Mouse (Mus musculus) stomach, embryonic 15.5 days (tissue): ENCODE measurements around the gene Ffar2. TPM values are rescaled to one million over a fixed set of nuclear protein-coding genes. Genes with fewer than 3 reads are reported as not detected.
"Not testable (repeated sequence)": the region's sequence is repeated elsewhere in the genome, so short reads cannot be mapped to it uniquely, and the experiment has no call there.

Source experiments
- ATAC-seq: fragments of 200-750 bp; cut with Nextera tagmentation; 2 replicates; pipeline ENCODE4 v1.8.0; 2017; ENCODE audit warnings: low read depth, moderate number of reproducible peaks, moderate TSS enrichment; ENCODE audit not compliant: insufficient read depth, low FRiP score
- H3K27ac ChIP-seq: fragments of 300-500 bp; sonication (generic); 2 replicates; pipeline ENCODE4 v1.5.1; 2015; ENCODE audit warnings: mild to moderate bottlenecking, inconsistent platforms
- H3K27me3 ChIP-seq: fragments of 300-500 bp; sonication (generic); replicated peaks from 2 replicates; pipeline ENCODE4 v1.6.1; 2015; ENCODE audit warnings: inconsistent platforms
- H3K36me3 ChIP-seq: fragments of 300-500 bp; sonication (generic); 2 replicates; pipeline ENCODE4 v1.6.1; 2015; ENCODE audit warnings: inconsistent platforms
- H3K4me1 ChIP-seq: fragments of 300-500 bp; sonication (generic); 2 replicates; pipeline ENCODE4 v1.6.1; 2015; ENCODE audit warnings: inconsistent platforms
- H3K4me2 ChIP-seq: fragments of 300-500 bp; sonication (generic); 2 replicates; pipeline ENCODE4 v1.6.1; 2015; ENCODE audit warnings: mild to moderate bottlenecking, inconsistent platforms
- H3K4me3 ChIP-seq: fragments of 300-500 bp; sonication (generic); replicated peaks from 2 replicates; pipeline ENCODE4 v1.5.1; 2015; ENCODE audit warnings: inconsistent platforms
- H3K9ac ChIP-seq: fragments of 300-500 bp; sonication (generic); 2 replicates; pipeline ENCODE4 v1.6.1; 2015; ENCODE audit warnings: inconsistent platforms
- H3K9me3 ChIP-seq: fragments of 300-500 bp; sonication (generic); 2 replicates; pipeline ENCODE4 v1.6.1; 2016; ENCODE audit warnings: inconsistent platforms
- WGBS: fragments of 180-500 bp; shearing (Covaris S2); methylation state at CpG from one replicate; pipeline ENCODE4 v1.1.7; 2015; 5-methylcytosine and 5-hydroxymethylcytosine counted together
- polyA plus RNA-seq: library from polyadenylated mRNA; unstranded; fragments of >200 nt; fragmentation: Nextera tagmentation; extraction: Ambion mirVana; gene quantifications from 2 replicates; pipeline ENCODE4 v1.2.1, GENCODE M21; 2015

Gene Ffar2
- polyA plus RNA-seq, 1 experiment from 2014 or later: 14.9 TPM

DNA sequence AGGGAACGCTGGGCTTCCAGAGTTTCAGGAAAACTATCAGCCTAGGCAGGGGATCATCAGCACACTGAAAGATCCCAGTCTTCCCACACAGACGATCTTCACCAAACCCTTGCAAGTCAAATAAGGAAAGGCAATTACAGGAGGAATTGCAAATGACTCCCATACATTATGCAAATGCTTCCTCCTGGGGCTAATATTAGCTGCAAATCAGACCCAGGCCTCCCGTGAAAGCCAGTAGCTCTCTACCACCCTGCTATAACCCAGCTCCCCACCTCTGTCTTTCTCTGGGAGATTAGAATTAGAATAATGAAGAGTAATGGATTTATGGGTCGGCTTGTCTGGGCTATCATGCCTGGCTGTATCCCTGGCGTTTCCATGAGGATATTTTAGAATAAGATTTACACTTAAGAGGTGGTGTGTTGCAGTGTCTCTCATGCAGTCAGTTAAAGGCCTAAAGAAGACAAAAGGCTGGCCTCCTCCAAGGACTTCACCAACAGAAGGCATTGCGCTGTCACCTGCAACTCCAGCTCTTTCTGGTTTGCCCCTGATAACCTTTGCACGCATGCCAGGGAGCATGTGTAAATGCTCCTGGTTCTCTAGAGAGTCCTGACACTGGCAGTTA is 21.2 kb upstream of the Ffar2 start:
- Histone ChIP-seq H3K9me3 (no peaks in the 10 kb centered on the region), H3K27ac (no peak overlapping the region), H3K4me3 (no peak overlapping the region), H3K9ac (no peak overlapping the region), H3K27me3 (no peaks in the 10 kb centered on the region), H3K4me1 (no peaks in the 10 kb centered on the region), H3K4me2 (no peak overlapping the region), H3K36me3 (no peaks in the 10 kb centered on the region)
- 35% methylated on average over 7 of the region's 7 CpGs for WGBS
- no peak for ATAC-seq

GRCm38 (mm10) chr7:30842092-30842491 is 18.5 kb upstream of the Ffar2 start:
- 76% methylated on average over 5 of the region's 5 CpGs for WGBS
- H3K27me3 ChIP-seq: no peaks in the 10 kb centered on the region
- H3K27ac ChIP-seq: no peak overlapping the region
- H3K4me2 ChIP-seq: no peak overlapping the region
- no peaks in the 10 kb centered on the region for H3K9me3 ChIP-seq
- no peaks in the 10 kb centered on the region for H3K4me1 ChIP-seq
- H3K4me3 ChIP-seq: no peak overlapping the region
- no peak for ATAC-seq
- no peak overlapping the region for H3K9ac ChIP-seq
- H3K36me3 ChIP-seq: no peaks in the 10 kb centered on the region

DNA sequence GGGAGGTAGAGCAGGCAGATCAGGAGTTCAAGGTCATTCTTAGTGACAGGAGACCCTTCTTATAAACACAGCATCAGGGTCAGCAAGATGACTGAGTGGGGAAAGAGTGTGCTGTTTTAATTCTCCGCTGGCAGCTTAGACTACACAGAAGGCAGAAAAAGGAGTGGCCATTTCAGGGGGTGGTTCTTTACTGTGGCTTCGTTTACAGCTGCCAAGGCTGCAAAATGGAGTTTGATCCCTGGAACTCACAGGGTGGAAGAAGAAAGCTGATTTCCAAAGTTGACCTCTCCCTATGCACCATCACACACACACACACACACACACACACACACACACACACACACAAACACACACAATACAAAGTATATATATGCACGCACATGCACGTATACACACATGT is 17.8 kb upstream of the Ffar2 start:
- no peak for ATAC-seq
- no peaks in the 10 kb centered on the region for H3K4me1 ChIP-seq
- 63% methylated on average over 4 of the region's 4 CpGs for WGBS

GRCm38 (mm10) chr7:30840306-30840705 is 16.7 kb upstream of the Ffar2 start:
- no peaks in the 10 kb centered on the region for H3K36me3 ChIP-seq
- no peak overlapping the region for H3K4me3 ChIP-seq
- H3K4me2 ChIP-seq: no peak overlapping the region
- H3K9me3 ChIP-seq: no peaks in the 10 kb centered on the region
- no peak overlapping the region for H3K27ac ChIP-seq
- no peaks in the 10 kb centered on the region for H3K4me1 ChIP-seq
- H3K9ac ChIP-seq: no peak overlapping the region
- no peaks in the 10 kb centered on the region for H3K27me3 ChIP-seq
- WGBS: 57% methylated on average over 3 of the region's 3 CpGs
- no peak for ATAC-seq

More for the DNA sequence above, 17.8 kb upstream of the Ffar2 start:
- H3K9me3 ChIP-seq: no peaks in the 10 kb centered on the region
- H3K27ac ChIP-seq: no peak overlapping the region
- no peaks in the 10 kb centered on the region for H3K36me3 ChIP-seq
- H3K9ac ChIP-seq: no peak overlapping the region
- no peak overlapping the region for H3K4me3 ChIP-seq
- no peaks in the 10 kb centered on the region for H3K27me3 ChIP-seq
- H3K4me2 ChIP-seq: no peak overlapping the region

GRCm38 (mm10) chr7:30837277-30837676 is 13.7 kb upstream of the Ffar2 start:
- ATAC-seq: no peak

GRCm38 (mm10) chr7:30832684-30833083 is 9.1 kb upstream of the Ffar2 start:
- H3K9me3 ChIP-seq, H3K27me3 ChIP-seq, H3K4me1 ChIP-seq, H3K9ac ChIP-seq, ATAC-seq, H3K4me3 ChIP-seq, H3K27ac ChIP-seq, H3K4me2 ChIP-seq, H3K36me3 ChIP-seq: not testable (repeated sequence)
- 30% methylated on average over 7 of the region's 11 CpGs for WGBS

More at GRCm38 (mm10) chr7:30837277-30837676, 13.7 kb upstream of the Ffar2 start:
- no peaks in the 10 kb centered on the region for H3K4me1 ChIP-seq
- H3K27ac ChIP-seq: no peak overlapping the region
- no peak overlapping the region for H3K4me2 ChIP-seq
- no peaks in the 10 kb centered on the region for H3K27me3 ChIP-seq
- H3K9me3 ChIP-seq: no peaks in the 10 kb centered on the region
- no peak overlapping the region for H3K4me3 ChIP-seq
- H3K9ac ChIP-seq: no peak overlapping the region
- no peaks in the 10 kb centered on the region for H3K36me3 ChIP-seq

GRCm38 (mm10) chr7:30832261-30832660 is 8.7 kb upstream of the Ffar2 start:
- no peak overlapping the region for H3K4me2 ChIP-seq
- H3K27ac ChIP-seq: no peak overlapping the region
- no peaks in the 10 kb centered on the region for H3K9me3 ChIP-seq
- no peak overlapping the region for H3K9ac ChIP-seq
- no peaks in the 10 kb centered on the region for H3K4me1 ChIP-seq
- H3K4me3 ChIP-seq: no peak overlapping the region
- no peaks in the 10 kb centered on the region for H3K36me3 ChIP-seq
- no peak for ATAC-seq
- no peaks in the 10 kb centered on the region for H3K27me3 ChIP-seq
- WGBS: 58% methylated on average over 15 of the region's 17 CpGs

GRCm38 (mm10) chr7:30829428-30829827 is 5.9 kb upstream of the Ffar2 start:
- Histone ChIP-seq H3K27ac (no peak overlapping the region), H3K9ac (no peak overlapping the region), H3K9me3 (no peaks in the 10 kb centered on the region), H3K27me3 (no peaks in the 10 kb centered on the region), H3K4me2 (no peak overlapping the region), H3K4me1 (no peaks in the 10 kb centered on the region), H3K4me3 (no peak overlapping the region), H3K36me3 (no peaks in the 10 kb centered on the region)
- no peak for ATAC-seq
- WGBS: 65% methylated on average over 3 of the region's 3 CpGs

GRCm38 (mm10) chr7:30828871-30829270 is 5.3 kb upstream of the Ffar2 start:
- not testable (repeated sequence) for ATAC-seq, H3K4me3 ChIP-seq, H3K36me3 ChIP-seq, H3K27ac ChIP-seq, H3K9ac ChIP-seq, H3K4me2 ChIP-seq, H3K27me3 ChIP-seq, H3K4me1 ChIP-seq, H3K9me3 ChIP-seq

DNA sequence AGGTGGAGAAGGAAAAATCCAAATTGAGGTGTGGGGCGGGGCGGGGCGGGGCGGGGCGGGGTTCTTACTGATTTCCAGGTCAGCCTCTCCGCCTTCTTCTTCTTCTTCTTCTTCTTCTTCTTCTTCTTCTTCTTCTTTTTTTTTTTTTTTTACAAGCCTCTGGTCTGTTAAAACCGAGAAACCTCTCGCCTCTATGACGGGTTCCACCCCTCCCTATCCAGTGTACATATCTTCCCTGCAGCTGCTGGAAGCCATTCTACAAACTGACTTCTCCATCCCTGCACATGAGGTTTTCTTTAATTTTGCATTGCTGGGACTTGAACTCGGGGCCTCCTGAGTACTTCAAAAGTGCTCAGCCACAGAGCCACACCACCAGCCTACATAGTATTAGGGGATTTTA is 3.1 kb upstream of the Ffar2 start:
- WGBS: 89% methylated on average over 10 of the region's 10 CpGs
- no peak overlapping the region for H3K27ac ChIP-seq
- H3K36me3 ChIP-seq: no peaks in the 10 kb centered on the region
- no peak for ATAC-seq
- H3K4me2 ChIP-seq: no peak overlapping the region
- no peaks in the 10 kb centered on the region for H3K27me3 ChIP-seq
- H3K4me3 ChIP-seq: no peak overlapping the region
- no peaks in the 10 kb centered on the region for H3K9me3 ChIP-seq
- H3K4me1 ChIP-seq: no peaks in the 10 kb centered on the region
- no peak overlapping the region for H3K9ac ChIP-seq

DNA sequence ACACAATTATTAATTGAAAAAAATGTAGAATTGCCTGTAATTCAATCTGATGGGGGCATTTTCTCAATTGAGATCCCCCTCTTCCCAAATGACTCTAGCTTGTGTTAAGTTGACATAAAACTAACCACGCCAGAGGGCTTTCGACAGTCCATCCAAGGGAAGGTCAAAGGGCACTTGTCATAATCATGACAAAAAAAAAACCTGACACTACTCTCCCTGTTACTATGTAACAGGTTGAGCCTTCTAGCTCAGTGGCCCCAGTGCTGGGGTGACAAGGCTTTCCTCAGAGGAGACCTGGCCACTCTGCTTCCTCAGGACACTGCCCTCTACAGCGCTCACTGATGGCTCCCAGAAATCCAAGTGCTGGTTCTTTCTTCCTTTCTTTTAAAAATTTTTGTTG is 731 bp upstream of the Ffar2 start:
- 83% methylated on average over 3 of the region's 3 CpGs for WGBS
- Histone ChIP-seq H3K4me1 (no peaks in the 10 kb centered on the region; the same call in 1 of the 2 replicates), H3K4me3 (no peak overlapping the region), H3K27me3 (no peaks in the 10 kb centered on the region), H3K27ac (peak overlapping the region; percentile 11; the same call in 1 of the 2 replicates), H3K9me3 (no peaks in the 10 kb centered on the region), H3K9ac (no peak overlapping the region), H3K4me2 (no peak overlapping the region), H3K36me3 (no peaks in the 10 kb centered on the region)
- ATAC-seq: no peak

DNA sequence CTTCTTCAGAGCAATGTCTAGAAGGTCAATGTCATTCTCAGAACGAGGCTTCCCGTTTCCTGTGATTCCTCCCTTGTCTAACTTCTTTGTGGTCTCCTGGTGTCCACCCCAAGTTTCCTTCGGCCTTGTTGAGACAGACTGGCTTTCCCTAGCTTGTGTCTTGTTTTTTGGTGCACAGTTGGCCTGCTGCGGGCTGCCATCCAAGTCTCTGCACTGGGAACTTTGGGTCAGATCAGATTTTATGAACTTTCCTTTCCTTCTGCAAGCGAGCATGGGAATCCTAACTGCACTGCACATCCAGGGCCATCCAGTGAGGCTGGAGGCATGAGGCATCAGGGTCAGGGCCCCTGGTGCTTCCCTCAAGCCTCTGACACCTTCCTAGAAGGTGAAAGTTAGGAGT is 2.0 kb downstream of the Ffar2 start:
- no peak for ATAC-seq
- Histone ChIP-seq H3K9me3 (no peaks in the 10 kb centered on the region), H3K9ac (no peak overlapping the region), H3K36me3 (no peaks in the 10 kb centered on the region), H3K4me3 (no peak overlapping the region), H3K4me1 (no peaks in the 10 kb centered on the region; the same call in 1 of the 2 replicates), H3K27ac (no peak overlapping the region), H3K4me2 (peak overlapping the region; percentile 21), H3K27me3 (no peaks in the 10 kb centered on the region)
- 46% methylated on average over 5 of the region's 5 CpGs for WGBS

DNA sequence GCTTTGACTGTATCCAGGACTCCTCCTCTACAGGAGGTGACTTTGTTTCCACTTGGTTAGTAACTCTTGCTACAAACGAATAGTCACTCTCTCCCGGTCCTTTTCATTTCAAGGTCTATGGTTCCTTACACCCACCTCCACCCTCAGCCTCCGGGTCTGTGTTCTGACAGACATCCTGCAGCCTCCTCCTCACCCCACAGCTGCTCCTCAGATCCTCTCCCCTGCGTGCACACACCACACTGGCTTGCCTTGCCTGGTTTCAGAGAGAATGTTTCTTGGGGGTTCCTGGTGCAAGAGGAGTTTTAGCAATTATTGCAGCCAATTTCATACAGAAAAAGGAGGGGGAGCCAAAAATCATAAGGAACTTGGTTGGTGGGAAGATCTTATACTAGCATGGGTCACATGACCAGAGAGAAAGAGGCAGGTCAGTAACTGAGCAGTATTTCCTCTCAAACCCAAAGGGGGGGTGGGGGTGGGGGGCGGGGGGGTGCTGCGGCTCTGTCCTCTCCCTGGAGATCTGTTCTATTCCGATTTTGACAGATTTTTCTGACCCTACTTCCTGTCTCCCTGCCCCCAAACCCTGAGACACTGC is 2.6 kb downstream of the Ffar2 start:
- no peak for ATAC-seq
- Histone ChIP-seq H3K27me3 (no peaks in the 10 kb centered on the region), H3K4me1 (no peaks in the 10 kb centered on the region; the same call in 1 of the 2 replicates), H3K36me3 (no peaks in the 10 kb centered on the region), H3K9me3 (no peaks in the 10 kb centered on the region), H3K27ac (peak overlapping the region; percentile 74), H3K9ac (no peak overlapping the region), H3K4me2 (peak overlapping the region; percentile 28), H3K4me3 (no peak overlapping the region)
- 40% methylated on average over 7 of the region's 7 CpGs for WGBS
